Mouse (Mus musculus) MEL (cell line): Measurements from ENCODE around the gene Il34. TPM values are rescaled to one million over a fixed set of nuclear protein-coding genes. Genes with fewer than 3 reads are reported as not detected.
A peak's percentile ranks its signal among the peaks of the same experiment; 100 is the strongest.

Experiments used
- DNase-seq: peaks from one replicate; pipeline ENCODE4 v3.0.0; 2011; ENCODE audit warnings: low read depth, low spot score
- H3K27ac ChIP-seq: 2 replicates; pipeline ENCODE4 v1.5.1; 2012; ENCODE audit warnings: low read depth, mild to moderate bottlenecking, control low read depth, low read length, moderate library complexity; ENCODE audit not compliant: control insufficient read depth
- H3K27me3 ChIP-seq, 2 experiments: fragments of 150-350 bp in 1 of 2; sonication (generic) in 1 of 2; 2 replicates each; pipeline ENCODE4 v1.6.1; 2012; ENCODE audit warnings: low read length in 2 of 2, mild to moderate bottlenecking in 2 of 2, improper control_type of control experiment in 1 of 2, moderate library complexity in 1 of 2; ENCODE audit not compliant: insufficient read depth in 2 of 2, control insufficient read depth in 1 of 2
- H3K36me3 ChIP-seq, 2 experiments: 2 replicates each; pipeline ENCODE4 v1.6.1; 2012 to 2014; ENCODE audit warnings: low read length in 2 of 2, improper control_type of control experiment in 1 of 2, inconsistent platforms in 1 of 2, mild to moderate bottlenecking in 1 of 2; ENCODE audit not compliant: insufficient read depth in 2 of 2, control insufficient read depth in 1 of 2
- H3K4me1 ChIP-seq, 2 experiments: fragments of 150-350 bp in 1 of 2; sonication (generic) in 1 of 2; 2 replicates each; pipeline ENCODE4 v1.6.1; 2012; ENCODE audit warnings: low read length in 2 of 2, improper control_type of control experiment in 1 of 2, mild to moderate bottlenecking in 1 of 2; ENCODE audit not compliant: insufficient read depth in 2 of 2, control insufficient read depth in 1 of 2
- H3K4me3 ChIP-seq, 2 experiments: fragments of 150-350 bp in 1 of 2; sonication (generic) in 1 of 2; 2 replicates each; pipeline ENCODE4 v1.5.1; 2012; ENCODE audit warnings: low read depth in 2 of 2, low read length in 2 of 2, mild to moderate bottlenecking in 2 of 2, moderate library complexity in 2 of 2, control low read depth in 1 of 2, improper control_type of control experiment in 1 of 2; ENCODE audit not compliant: control insufficient read depth in 1 of 2, insufficient read depth in 1 of 2
- H3K79me2 ChIP-seq: 2 replicates; pipeline ENCODE4 v1.6.1; 2012; ENCODE audit warnings: mild to moderate bottlenecking, low read length, moderate library complexity; ENCODE audit not compliant: control insufficient read depth, poor library complexity, insufficient read depth
- H3K9ac ChIP-seq: 2 replicates; pipeline ENCODE4 v1.6.1; 2012; ENCODE audit warnings: low read depth, mild to moderate bottlenecking, control low read depth, low read length, moderate library complexity; ENCODE audit not compliant: control insufficient read depth, poor library complexity, severe bottlenecking
- H3K9me3 ChIP-seq: fragments of 150-350 bp; sonication (generic); replicated peaks from 2 replicates; pipeline ENCODE4 v1.6.1; 2012; ENCODE audit warnings: mild to moderate bottlenecking, low read length, improper control_type of control experiment, moderate library complexity; ENCODE audit not compliant: insufficient read depth
- BHLHE40 ChIP-seq: IDR thresholded peaks from 2 replicates; pipeline ENCODE4 v1.6.1; 2012; ENCODE audit warnings: low read depth, mild to moderate bottlenecking, inconsistent platforms, low read length, improper control_type of control experiment, borderline replicate concordance
- CHD2 ChIP-seq: IDR thresholded peaks from 2 replicates; pipeline ENCODE4 v1.6.1; 2011; ENCODE audit warnings: low read length, improper control_type of control experiment
- CTCF ChIP-seq, 3 experiments: IDR thresholded peaks in 2 of 3; conservative IDR thresholded peaks in 1 of 3; 2 replicates each; pipeline ENCODE4 v1.5.1; 2011 to 2012; ENCODE audit warnings: low read length in 3 of 3, low read depth in 2 of 3, mild to moderate bottlenecking in 2 of 3, improper control_type of control experiment in 1 of 3, inconsistent platforms in 1 of 3, mixed read lengths in 1 of 3, moderate library complexity in 1 of 3; ENCODE audit not compliant: control insufficient read depth in 1 of 3, insufficient read depth in 1 of 3, poor library complexity in 1 of 3, severe bottlenecking in 1 of 3
- ETS1 ChIP-seq: IDR thresholded peaks from 2 replicates; pipeline ENCODE4 v1.6.1; 2012; ENCODE audit warnings: low read depth, mild to moderate bottlenecking, inconsistent platforms, low read length, improper control_type of control experiment, moderate library complexity
- GABPA ChIP-seq: IDR thresholded peaks from 2 replicates; pipeline ENCODE4 v1.6.1; 2012; ENCODE audit warnings: low read depth, mild to moderate bottlenecking, inconsistent platforms, low read length, improper control_type of control experiment, moderate library complexity
- HCFC1 ChIP-seq: IDR thresholded peaks from 2 replicates; pipeline ENCODE4 v1.6.1; 2012; ENCODE audit warnings: low read depth, mild to moderate bottlenecking, inconsistent platforms, low read length, improper control_type of control experiment, moderate library complexity
- JUND ChIP-seq: IDR thresholded peaks from 2 replicates; pipeline ENCODE4 v1.6.1; 2011; ENCODE audit warnings: low read depth, mild to moderate bottlenecking, improper control_type of control experiment, low read length
- KAT2A ChIP-seq: conservative IDR thresholded peaks from 2 replicates; pipeline ENCODE4 v1.6.1; 2012; ENCODE audit warnings: low read depth, low read length, improper control_type of control experiment, inconsistent platforms
- MAFK ChIP-seq: IDR thresholded peaks from 2 replicates; pipeline ENCODE4 v1.6.1; 2011; ENCODE audit warnings: low read depth, mild to moderate bottlenecking, low read length, improper control_type of control experiment, borderline replicate concordance
- MAX ChIP-seq: IDR thresholded peaks from 2 replicates; pipeline ENCODE4 v1.6.1; 2011; ENCODE audit warnings: low read length, improper control_type of control experiment
- MXI1 ChIP-seq: IDR thresholded peaks from 2 replicates; pipeline ENCODE4 v1.6.1; 2011; ENCODE audit warnings: mild to moderate bottlenecking, low read depth, low read length, improper control_type of control experiment
- MYB ChIP-seq: IDR thresholded peaks from 2 replicates; pipeline ENCODE4 v1.6.1; 2011; ENCODE audit warnings: mild to moderate bottlenecking, low read depth, low read length, improper control_type of control experiment
- POLR2A ChIP-seq, 2 experiments: IDR thresholded peaks; 2 replicates each; pipeline ENCODE4 v1.6.1; 2011 to 2012; ENCODE audit warnings: low read length in 2 of 2, mild to moderate bottlenecking in 2 of 2, control low read depth in 1 of 2, improper control_type of control experiment in 1 of 2, low read depth in 1 of 2, moderate library complexity in 1 of 2; ENCODE audit not compliant: control insufficient read depth in 1 of 2, insufficient read depth in 1 of 2, poor library complexity in 1 of 2
- POLR2AphosphoS2 ChIP-seq: IDR thresholded peaks from 2 replicates; pipeline ENCODE4 v1.6.1; 2011; ENCODE audit warnings: low read length, improper control_type of control experiment
- POLR2AphosphoS5 ChIP-seq: IDR thresholded peaks from 2 replicates; pipeline ENCODE4 v1.6.1; 2012; ENCODE audit warnings: low read depth, borderline replicate concordance, mild to moderate bottlenecking, inconsistent platforms, low read length, moderate library complexity, mixed read lengths
- RAD21 ChIP-seq: IDR thresholded peaks from 2 replicates; pipeline ENCODE4 v1.6.1; 2011; ENCODE audit warnings: mild to moderate bottlenecking, low read depth, low read length, improper control_type of control experiment
- RCOR1 ChIP-seq: IDR thresholded peaks from 2 replicates; pipeline ENCODE4 v1.6.1; 2012; ENCODE audit warnings: low read depth, mild to moderate bottlenecking, inconsistent platforms, low read length, improper control_type of control experiment
- SIN3A ChIP-seq: IDR thresholded peaks from 2 replicates; pipeline ENCODE4 v1.6.1; 2012; ENCODE audit warnings: low read length, improper control_type of control experiment, inconsistent platforms
- TBP ChIP-seq: IDR thresholded peaks from 2 replicates; pipeline ENCODE4 v1.8.0; 2011; ENCODE audit warnings: low read depth, low read length, improper control_type of control experiment
- UBTF ChIP-seq: IDR thresholded peaks from 2 replicates; pipeline ENCODE4 v1.6.1; 2012; ENCODE audit warnings: low read depth, mild to moderate bottlenecking, inconsistent platforms, low read length, improper control_type of control experiment, moderate library complexity, borderline replicate concordance; ENCODE audit not compliant: insufficient read depth
- ZC3H11A ChIP-seq: IDR thresholded peaks from 2 replicates; pipeline ENCODE4 v1.6.1; 2012; ENCODE audit warnings: low read depth, mild to moderate bottlenecking, inconsistent platforms, low read length, improper control_type of control experiment
- polyA plus RNA-seq, 2 experiments: library from polyadenylated mRNA; stranded (reverse) in 1 of 2; unstranded in 1 of 2; fragments of >175 nt in 1 of 2; fragments of >200 nt in 1 of 2; gene quantifications; 2 replicates each; pipeline versions ENCODE4 v1.2.1 to v1.2.4; 2012; ENCODE audit warnings: low replicate concordance in 2 of 2, low read depth in 1 of 2; ENCODE audit not compliant: insufficient read length in 2 of 2, insufficient read depth in 1 of 2, missing spikeins in 1 of 2
- total RNA-seq: library from RNA; depleted of rRNA; stranded (reverse); fragments of 300-350 nt; gene quantifications from 2 replicates; pipeline ENCODE4 v1.2.3, GENCODE M21; 2012

The Il34 gene
- total and polyA plus RNA-seq, 3 experiments: 0.12 to 0.18 TPM; not detected in 1

DNA sequence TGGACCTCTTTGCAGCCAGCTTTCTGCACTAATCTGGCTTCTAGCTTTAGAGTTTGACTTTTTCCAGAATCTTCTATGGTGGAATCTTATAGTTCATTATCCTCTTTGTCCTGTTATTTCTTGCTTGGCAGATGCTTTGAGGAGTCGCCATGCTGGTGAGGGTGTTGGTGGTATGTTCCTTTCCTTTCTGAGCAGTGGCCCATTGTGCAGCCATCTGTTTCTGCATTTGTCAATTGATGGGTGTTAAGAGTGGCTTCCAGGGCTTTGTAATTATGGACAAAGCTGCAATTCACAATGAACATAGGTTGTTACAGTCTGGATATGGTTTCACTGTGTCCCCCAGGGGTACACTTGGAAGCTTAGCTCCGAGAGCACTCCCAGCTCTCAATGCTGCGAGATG lies 41.1 kb downstream of the Il34 start:
- H3K27ac ChIP-seq: no peak overlapping the region
- no peaks in the 10 kb centered on the region for H3K27me3 ChIP-seq
- H3K9me3 ChIP-seq: no peaks in the 10 kb centered on the region
- peaks cover 0 to 14% of the 10 kb centered on the region in 2 experiments; a peak in 3 of 4 replicates for H3K4me1 ChIP-seq
- TF ChIP-seq MXI1: no peak
- no peak for TF ChIP-seq POLR2A (IDR thresholded peaks at IDR 0.05; ENCODE audit: control insufficient read depth in 1 of 2, insufficient read depth in 1 of 2, low read depth in 1 of 2, low read length in 2 of 2, poor library complexity in 1 of 2)
- no peak for TF ChIP-seq RCOR1
- no peak for TF ChIP-seq MAFK
- TF ChIP-seq KAT2A: no peak
- no peak for TF ChIP-seq TBP
- TF ChIP-seq CHD2: no peak
- no peak for TF ChIP-seq SIN3A
- TF ChIP-seq POLR2AphosphoS2: no peak
- TF ChIP-seq ETS1: no peak
- no peak for TF ChIP-seq RAD21
- no peak for TF ChIP-seq BHLHE40
- TF ChIP-seq MAX: no peak
- TF ChIP-seq POLR2AphosphoS5: no peak
- no peak overlapping the region for H3K4me3 ChIP-seq
- no peaks in the 10 kb centered on the region for H3K79me2 ChIP-seq
- H3K36me3 ChIP-seq: peaks cover 0 to 6% of the 10 kb centered on the region in 2 experiments; a peak in 2 of 4 replicates
- H3K9ac ChIP-seq: no peak overlapping the region
- DNase-seq: no peak

DNA sequence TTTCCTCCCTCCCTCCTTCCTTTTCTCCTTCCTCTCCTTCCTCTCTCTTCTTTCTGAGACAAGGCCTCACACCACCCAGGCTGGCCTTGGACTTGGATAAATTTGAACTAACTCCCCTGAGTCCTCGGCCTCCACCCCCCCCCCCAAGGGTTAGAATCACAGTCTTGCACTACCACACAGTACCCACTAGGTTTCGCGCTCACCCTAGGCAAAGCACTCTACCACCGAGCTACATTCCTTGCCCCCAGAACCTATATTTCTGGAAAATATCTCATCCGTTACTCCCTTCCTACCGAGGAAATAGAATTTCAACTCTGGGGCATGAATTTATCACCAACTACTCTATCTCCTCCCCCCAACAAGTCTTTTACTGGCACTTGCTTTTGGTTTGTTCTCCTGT lies 43.7 kb downstream of the Il34 start:
- H3K36me3 ChIP-seq: peaks cover 0 to 6% of the 10 kb centered on the region in 2 experiments; a peak in 2 of 4 replicates
- H3K9ac ChIP-seq: no peak overlapping the region
- peaks cover 0 to 24% of the 10 kb centered on the region in 2 experiments; a peak in 3 of 4 replicates for H3K4me1 ChIP-seq
- no peaks in the 10 kb centered on the region for H3K9me3 ChIP-seq
- no peaks in the 10 kb centered on the region for H3K79me2 ChIP-seq
- no peak overlapping the region for H3K27ac ChIP-seq
- H3K27me3 ChIP-seq: no peaks in the 10 kb centered on the region
- no peak for DNase-seq
- H3K4me3 ChIP-seq: no peak overlapping the region
- TF ChIP-seq ZC3H11A: no peak
- no peak for TF ChIP-seq GABPA
- TF ChIP-seq MAX: no peak
- TF ChIP-seq SIN3A: no peak
- TF ChIP-seq CTCF (IDR thresholded peaks at IDR 0.05 in 2 of 3, conservative IDR thresholded peaks at IDR 0.05 in 1 of 3; ENCODE audit: control insufficient read depth in 1 of 3, insufficient read depth in 1 of 3, low read depth in 2 of 3, low read length in 3 of 3, poor library complexity in 1 of 3, severe bottlenecking in 1 of 3): 0 out of 6 replicates have a peak, but pooled peaks of 1 of the 3 experiments have one; percentile 8
- no peak for TF ChIP-seq UBTF
- TF ChIP-seq MYB: no peak
- TF ChIP-seq JUND: no peak
- TF ChIP-seq HCFC1: no peak
- peak; percentile 8; the same call in 1 of the 2 replicates for TF ChIP-seq RAD21
